Comparison of ENCODE assay signal across 25 mouse cellular contexts in genomic region chr14:60661281-60661680, GRCm38 (mm10).
"Had no signal": no experiment of that assay in that cellular context is flagged by ENCODE, and none has a peak within 500 bp of the region (broad histone marks: within the 10 kb centered on the region; RNA-seq: fewer than 3 reads in every experiment).

No protein-coding gene starts in this region.

- H3K27me3 ChIP-seq: heart, embryonic 12.5 days; heart, embryonic 13.5 days; heart, embryonic 15.5 days; hindbrain, embryonic 12.5 days; hindbrain, embryonic 13.5 days; hindbrain, embryonic 15.5 days; intestine, embryonic 15.5 days; kidney, embryonic 15.5 days had no signal

- H3K27ac ChIP-seq: heart, embryonic 10.5 days; heart, embryonic 13.5 days; heart, embryonic 15.5 days; hindbrain, embryonic 10.5 days; hindbrain, embryonic 12.5 days; hindbrain, embryonic 13.5 days; hindbrain, embryonic 14.5 days; hindbrain, embryonic 15.5 days; hindbrain, postnatal 0 days; intestine, embryonic 15.5 days; kidney, embryonic 15.5 days; kidney, postnatal 0 days; layer of hippocampus, adult 2 months; left cerebral cortex, adult 2 months had no signal

- H3K36me3 ChIP-seq: heart, embryonic 10.5 days; heart, embryonic 12.5 days; heart, embryonic 13.5 days; heart, embryonic 15.5 days; hindbrain, embryonic 12.5 days; hindbrain, embryonic 13.5 days; hindbrain, embryonic 15.5 days; intestine, embryonic 15.5 days had no signal

- DNase-seq: heart, postnatal 10 days; heart, postnatal 14 days; heart, postnatal 36 days; kidney, adult 11 months; kidney, adult 8-10 months; kidney, postnatal 10 days; kidney, postnatal 14 days; kidney, postnatal 4 days; layer of hippocampus, adult 9-11 months; layer of hippocampus, postnatal 36 days had no signal

- H3K4me3 ChIP-seq: heart, embryonic 10.5 days; heart, embryonic 12.5 days; heart, embryonic 13.5 days; heart, embryonic 15.5 days; hindbrain, embryonic 10.5 days; hindbrain, embryonic 12.5 days; hindbrain, embryonic 13.5 days; hindbrain, embryonic 15.5 days; intestine, embryonic 15.5 days; kidney, embryonic 15.5 days; layer of hippocampus, adult 2 months; left cerebral cortex, adult 2 months had no signal
